In the genomic region with DNA sequence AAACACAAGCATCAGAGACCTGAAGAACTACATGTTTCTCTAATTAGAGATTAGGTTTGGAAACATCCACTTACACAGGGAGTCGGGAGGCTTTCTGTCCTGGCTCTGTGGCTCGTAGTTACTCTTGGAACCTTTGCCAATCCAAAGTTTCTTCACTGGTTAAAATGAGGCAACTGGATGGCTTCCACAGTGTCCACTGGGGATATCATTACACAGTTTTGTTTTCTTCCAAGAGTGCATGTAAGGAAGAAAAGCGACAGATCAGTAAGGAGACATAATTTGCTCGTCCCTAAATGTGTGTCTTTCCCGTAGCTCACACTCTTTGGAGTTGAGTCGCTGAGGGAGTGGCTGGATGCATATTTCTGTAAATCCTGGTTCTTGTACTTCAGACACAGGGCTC, we compare ENCODE assay signal across 9 mouse cellular contexts.
DNase-seq lines count a peak whose midpoint lies in the region; ATAC-seq and TF ChIP-seq lines count a peak whose summit lies in the region.
"Had no signal": no experiment of that assay in that cellular context is flagged by ENCODE, and none has a peak within 500 bp of the region (broad histone marks: within the 10 kb centered on the region; RNA-seq: fewer than 3 reads in every experiment).

No protein-coding gene starts in this region.

- TF ChIP-seq POLR2A in bone marrow macrophage, adult 2 months (IDR thresholded peaks at IDR 0.05; ENCODE audit: borderline replicate concordance, low read depth, low read length): no peak

- H3K9ac ChIP-seq in heart, embryonic 11.5 days (ENCODE audit: low read depth, low read length): no peak overlapping the region
- H3K9ac ChIP-seq in heart, postnatal 0 days (replicated peaks; ENCODE audit: low read depth, low read length): no peak overlapping the region
- no peak overlapping the region for H3K9ac ChIP-seq in midbrain, embryonic 14.5 days (replicated peaks; ENCODE audit: low read length)
- H3K9ac ChIP-seq in forebrain, embryonic 11.5 days (ENCODE audit: low read length): no peak overlapping the region

- H3K4me3 ChIP-seq in heart, embryonic 11.5 days (ENCODE audit: low read depth, low read length): no peak overlapping the region
- H3K4me3 ChIP-seq in bone marrow macrophage, adult 2 months (ENCODE audit: insufficient read depth, low read length): no peak overlapping the region
- H3K4me3 ChIP-seq in heart, postnatal 0 days (ENCODE audit: low read depth, low read length): no peak overlapping the region
- no peak overlapping the region for H3K4me3 ChIP-seq in midbrain, embryonic 14.5 days (replicated peaks; ENCODE audit: low read depth, low read length)
- H3K4me3 ChIP-seq in forebrain, embryonic 11.5 days (ENCODE audit: low read depth, low read length): no peak overlapping the region

- no peak for ATAC-seq in heart, embryonic 11.5 days (replicated peaks; ENCODE audit: insufficient number of reproducible peaks, low FRiP score, low TSS enrichment)
- ATAC-seq in heart, postnatal 0 days (ENCODE audit: insufficient read depth, low read depth): no peak
- no peak for ATAC-seq in granulocyte monocyte progenitor cell, adult 5-6 weeks (replicated peaks; ENCODE audit: poor library complexity, severe bottlenecking)
- no peak for ATAC-seq in midbrain, embryonic 14.5 days (ENCODE audit: low FRiP score, low TSS enrichment)
- ATAC-seq in forebrain, embryonic 11.5 days (replicated peaks; ENCODE audit: low FRiP score): no peak

- no peak overlapping the region for H3K27ac ChIP-seq in heart, embryonic 11.5 days (ENCODE audit: low read depth, low read length)
- peak overlapping the region; percentile 95 for H3K27ac ChIP-seq in bone marrow macrophage, adult 2 months (ENCODE audit: insufficient read depth, low read depth, low read length)
- peak overlapping the region; percentile 65 for H3K27ac ChIP-seq in heart, postnatal 0 days (ENCODE audit: low read depth)
- no peak overlapping the region for H3K27ac ChIP-seq in midbrain, embryonic 14.5 days (replicated peaks; ENCODE audit: low read depth, low read length)
- H3K27ac ChIP-seq in forebrain, embryonic 11.5 days (ENCODE audit: low read depth, low read length): no peak overlapping the region

- H3K4me2 ChIP-seq in heart, embryonic 11.5 days: no peak overlapping the region
- no peak overlapping the region for H3K4me2 ChIP-seq in heart, postnatal 0 days (ENCODE audit: low read depth, low read length)
- no peak overlapping the region for H3K4me2 ChIP-seq in midbrain, embryonic 14.5 days (ENCODE audit: low read length)
- H3K4me2 ChIP-seq in forebrain, embryonic 11.5 days (ENCODE audit: low read depth, low read length, severe bottlenecking): no peak overlapping the region
- H3K4me2 ChIP-seq: midbrain, embryonic 11.5 days had no signal

- peak; percentile 78 to 79 for DNase-seq in heart, adult 18-20 months
- no peak for DNase-seq in heart, postnatal 0 days (ENCODE audit: low spot score)
- DNase-seq in lung, postnatal 10 days: peak; percentile 32
- DNase-seq in midbrain, embryonic 14.5 days: no peak
- no peak for DNase-seq in forebrain, embryonic 11.5 days (ENCODE audit: low spot score)

- no peak for TF ChIP-seq EP300 in heart, postnatal 0 days (IDR thresholded peaks at IDR 0.05; ENCODE audit: low read depth)

- no peaks in the 10 kb centered on the region for H3K27me3 ChIP-seq in heart, embryonic 11.5 days (ENCODE audit: control insufficient read depth, insufficient read depth, low read length)
- H3K27me3 ChIP-seq in heart, postnatal 0 days (ENCODE audit: control insufficient read depth, insufficient read depth, low read length): no peaks in the 10 kb centered on the region
- no peaks in the 10 kb centered on the region for H3K27me3 ChIP-seq in midbrain, embryonic 14.5 days (ENCODE audit: control insufficient read depth, insufficient read depth, low read length)
- no peaks in the 10 kb centered on the region for H3K27me3 ChIP-seq in forebrain, embryonic 11.5 days (ENCODE audit: control insufficient read depth, insufficient read depth, low read length)

- no peak for TF ChIP-seq CTCF in bone marrow macrophage, adult 2 months (IDR thresholded peaks at IDR 0.05; ENCODE audit: low read depth, low read length)
- no peak for TF ChIP-seq CTCF in heart, postnatal 0 days (IDR thresholded peaks at IDR 0.05; ENCODE audit: low read depth)

- WGBS in heart, embryonic 11.5 days (ENCODE audit: insufficient replicate concordance): 70% methylated on average over 6 of the region's 6 CpGs
- WGBS in heart, postnatal 0 days: 61% methylated on average over 6 of the region's 6 CpGs
- WGBS in midbrain, embryonic 14.5 days: 87% methylated on average over 6 of the region's 6 CpGs
- 86% methylated on average over 6 of the region's 6 CpGs for WGBS in forebrain, embryonic 11.5 days

- H3K36me3 ChIP-seq in heart, embryonic 11.5 days (ENCODE audit: control insufficient read depth, insufficient read depth, low read length): no peaks in the 10 kb centered on the region
- no peaks in the 10 kb centered on the region for H3K36me3 ChIP-seq in heart, postnatal 0 days (replicated peaks; ENCODE audit: control insufficient read depth, insufficient read depth, low read length)
- H3K36me3 ChIP-seq in midbrain, embryonic 14.5 days (ENCODE audit: control insufficient read depth, insufficient read depth, low read length): no peaks in the 10 kb centered on the region
- H3K36me3 ChIP-seq in forebrain, embryonic 11.5 days (ENCODE audit: control insufficient read depth, insufficient read depth, low read length): no peaks in the 10 kb centered on the region

- no peaks in the 10 kb centered on the region for H3K9me3 ChIP-seq in heart, embryonic 11.5 days (replicated peaks; ENCODE audit: control insufficient read depth, low read length)
- H3K9me3 ChIP-seq in heart, postnatal 0 days (replicated peaks; ENCODE audit: control insufficient read depth, low read length): no peaks in the 10 kb centered on the region
- no peaks in the 10 kb centered on the region for H3K9me3 ChIP-seq in midbrain, embryonic 14.5 days (ENCODE audit: control insufficient read depth, low read length)
- no peaks in the 10 kb centered on the region for H3K9me3 ChIP-seq in forebrain, embryonic 11.5 days (ENCODE audit: control insufficient read depth, low read length)

- H3K4me1 ChIP-seq in heart, embryonic 11.5 days (ENCODE audit: control insufficient read depth, insufficient read depth, low read length): peaks cover 6% of the 10 kb centered on the region; the same call in 1 of the 2 replicates
- H3K4me1 ChIP-seq in bone marrow macrophage, adult 2 months (ENCODE audit: control insufficient read depth, insufficient read depth, low read length): peaks cover 24% of the 10 kb centered on the region
- H3K4me1 ChIP-seq in heart, postnatal 0 days (ENCODE audit: control insufficient read depth, insufficient read depth): peaks cover 12% of the 10 kb centered on the region
- no peaks in the 10 kb centered on the region for H3K4me1 ChIP-seq in midbrain, embryonic 14.5 days (ENCODE audit: control insufficient read depth, insufficient read depth, low read length)
- peaks cover 5% of the 10 kb centered on the region; the same call in 1 of the 2 replicates for H3K4me1 ChIP-seq in forebrain, embryonic 11.5 days (replicated peaks; ENCODE audit: control insufficient read depth, insufficient read depth, low read length)

Comparison
In these comparisons a context has a peak if more than half of its experiments do, and no peak if none do; other contexts are left out.
1. DNase-seq: peak in heart, adult 18-20 months (2 of 2) and lung, postnatal 10 days (single experiment); none in heart, postnatal 0 days (single experiment), midbrain, embryonic 14.5 days (single experiment) and forebrain, embryonic 11.5 days (single experiment).
2. H3K27ac ChIP-seq: peak in bone marrow macrophage, adult 2 months (single experiment) and heart, postnatal 0 days (single experiment); none in heart, embryonic 11.5 days (single experiment), midbrain, embryonic 14.5 days (single experiment) and forebrain, embryonic 11.5 days (single experiment).